Mouse (Mus musculus): ENCODE results near the gene Nhsl1. TPM values are rescaled to one million over a fixed set of nuclear protein-coding genes. Genes with fewer than 3 reads are reported as not detected.

The Nhsl1 gene
- polyA plus RNA-seq, 1 experiment from 2014 or later, result 0.78 TPM

- no peaks in the 10 kb centered on the region for H3K4me1 ChIP-seq (ENCODE audit: control insufficient read depth, low read depth, low read length)
- ATAC-seq (ENCODE audit: low read depth), result no peak
- H3K27me3 ChIP-seq (ENCODE audit: control insufficient read depth, insufficient read depth, low read depth, low read length), result no peaks in the 10 kb centered on the region
- no peaks in the 10 kb centered on the region for H3K36me3 ChIP-seq (ENCODE audit: control insufficient read depth, insufficient read depth)
- no peak overlapping the region for H3K9ac ChIP-seq (ENCODE audit: low read depth, low read length)
- H3K4me3 ChIP-seq (ENCODE audit: low read depth, low read length), result no peak overlapping the region
- H3K4me2 ChIP-seq (ENCODE audit: low read depth, low read length), result no peak overlapping the region
- H3K9me3 ChIP-seq (replicated peaks; ENCODE audit: control insufficient read depth, low read length), result no peaks in the 10 kb centered on the region
- 27% methylated on average over 2 of the region's 2 CpGs for WGBS (ENCODE audit: insufficient replicate concordance)
- H3K27ac ChIP-seq (ENCODE audit: low read length), result no peak overlapping the region
Observed at GRCm38 (mm10) chr10:18384766-18385165, 66.0 kb downstream of the Nhsl1 start.

GRCm38 (mm10) chr10:18386224-18386623 is 67.4 kb downstream of the Nhsl1 start:
- no peak for ATAC-seq (ENCODE audit: low read depth)
- H3K4me2 ChIP-seq (ENCODE audit: low read depth, low read length), result no peak overlapping the region
- H3K4me1 ChIP-seq (ENCODE audit: control insufficient read depth, low read depth, low read length), result no peaks in the 10 kb centered on the region
- H3K4me3 ChIP-seq (ENCODE audit: low read depth, low read length), result no peak overlapping the region
- no peaks in the 10 kb centered on the region for H3K36me3 ChIP-seq (ENCODE audit: control insufficient read depth, insufficient read depth)
- H3K27me3 ChIP-seq (ENCODE audit: control insufficient read depth, insufficient read depth, low read depth, low read length), result no peaks in the 10 kb centered on the region
- 50% methylated on average over 7 of the region's 7 CpGs for WGBS (ENCODE audit: insufficient replicate concordance)
- no peak overlapping the region for H3K27ac ChIP-seq (ENCODE audit: low read length)
- no peak overlapping the region for H3K9ac ChIP-seq (ENCODE audit: low read depth, low read length)
- no peaks in the 10 kb centered on the region for H3K9me3 ChIP-seq (replicated peaks; ENCODE audit: control insufficient read depth, low read length)

GRCm38 (mm10) chr10:18388784-18389575 is 70.2 kb downstream of the Nhsl1 start:
- 0 out of 2 replicates have a peak, but pooled peaks have one; percentile 37 for ATAC-seq (ENCODE audit: low read depth)
- Histone ChIP-seq H3K9me3 (replicated peaks; ENCODE audit: control insufficient read depth, low read length) (no peaks in the 10 kb centered on the region), H3K27ac (ENCODE audit: low read length) (no peak overlapping the region), H3K9ac (ENCODE audit: low read depth, low read length) (no peak overlapping the region), H3K4me3 (ENCODE audit: low read depth, low read length) (no peak overlapping the region), H3K36me3 (ENCODE audit: control insufficient read depth, insufficient read depth) (no peaks in the 10 kb centered on the region), H3K27me3 (ENCODE audit: control insufficient read depth, insufficient read depth, low read depth, low read length) (no peaks in the 10 kb centered on the region), H3K4me2 (ENCODE audit: low read depth, low read length) (no peak overlapping the region), H3K4me1 (ENCODE audit: control insufficient read depth, low read depth, low read length) (no peaks in the 10 kb centered on the region)
- WGBS (ENCODE audit: insufficient replicate concordance), result 36% methylated on average over 10 of the region's 10 CpGs

GRCm38 (mm10) chr10:18390004-18390403 is 71.2 kb downstream of the Nhsl1 start:
- H3K27ac ChIP-seq (ENCODE audit: low read length), result no peak overlapping the region
- no peaks in the 10 kb centered on the region for H3K4me1 ChIP-seq (ENCODE audit: control insufficient read depth, low read depth, low read length)
- no peaks in the 10 kb centered on the region for H3K9me3 ChIP-seq (replicated peaks; ENCODE audit: control insufficient read depth, low read length)
- no peak overlapping the region for H3K9ac ChIP-seq (ENCODE audit: low read depth, low read length)
- no peak overlapping the region for H3K4me3 ChIP-seq (ENCODE audit: low read depth, low read length)
- no peaks in the 10 kb centered on the region for H3K27me3 ChIP-seq (ENCODE audit: control insufficient read depth, insufficient read depth, low read depth, low read length)
- no peak for ATAC-seq (ENCODE audit: low read depth)
- WGBS (ENCODE audit: insufficient replicate concordance), result 79% methylated on average over 15 of the region's 15 CpGs
- no peaks in the 10 kb centered on the region for H3K36me3 ChIP-seq (ENCODE audit: control insufficient read depth, insufficient read depth)
- no peak overlapping the region for H3K4me2 ChIP-seq (ENCODE audit: low read depth, low read length)

- H3K27ac ChIP-seq (ENCODE audit: low read length), result no peak overlapping the region
- H3K4me1 ChIP-seq (ENCODE audit: control insufficient read depth, low read depth, low read length), result no peaks in the 10 kb centered on the region
- no peaks in the 10 kb centered on the region for H3K9me3 ChIP-seq (replicated peaks; ENCODE audit: control insufficient read depth, low read length)
- no peaks in the 10 kb centered on the region for H3K36me3 ChIP-seq (ENCODE audit: control insufficient read depth, insufficient read depth)
- no peaks in the 10 kb centered on the region for H3K27me3 ChIP-seq (ENCODE audit: control insufficient read depth, insufficient read depth, low read depth, low read length)
- no peak for ATAC-seq (ENCODE audit: low read depth)
- WGBS (ENCODE audit: insufficient replicate concordance), result 31% methylated on average over 5 of the region's 5 CpGs
- H3K9ac ChIP-seq (ENCODE audit: low read depth, low read length), result no peak overlapping the region
- no peak overlapping the region for H3K4me3 ChIP-seq (ENCODE audit: low read depth, low read length)
- H3K4me2 ChIP-seq (ENCODE audit: low read depth, low read length), result no peak overlapping the region
Observed at GRCm38 (mm10) chr10:18391608-18392007, 72.8 kb downstream of the Nhsl1 start.

GRCm38 (mm10) chr10:18392268-18392667 is 73.5 kb downstream of the Nhsl1 start:
- no peak for ATAC-seq (ENCODE audit: low read depth)
- H3K27ac ChIP-seq (ENCODE audit: low read length), result no peak overlapping the region
- 44% methylated on average over 6 of the region's 6 CpGs for WGBS (ENCODE audit: insufficient replicate concordance)
- no peak overlapping the region for H3K4me2 ChIP-seq (ENCODE audit: low read depth, low read length)
- no peaks in the 10 kb centered on the region for H3K9me3 ChIP-seq (replicated peaks; ENCODE audit: control insufficient read depth, low read length)
- H3K4me3 ChIP-seq (ENCODE audit: low read depth, low read length), result no peak overlapping the region
- H3K4me1 ChIP-seq (ENCODE audit: control insufficient read depth, low read depth, low read length), result no peaks in the 10 kb centered on the region
- H3K9ac ChIP-seq (ENCODE audit: low read depth, low read length), result no peak overlapping the region
- no peaks in the 10 kb centered on the region for H3K36me3 ChIP-seq (ENCODE audit: control insufficient read depth, insufficient read depth)
- H3K27me3 ChIP-seq (ENCODE audit: control insufficient read depth, insufficient read depth, low read depth, low read length), result no peaks in the 10 kb centered on the region

- Histone ChIP-seq H3K27me3 (ENCODE audit: control insufficient read depth, insufficient read depth, low read depth, low read length) (no peaks in the 10 kb centered on the region), H3K9me3 (replicated peaks; ENCODE audit: control insufficient read depth, low read length) (no peaks in the 10 kb centered on the region), H3K36me3 (ENCODE audit: control insufficient read depth, insufficient read depth) (no peaks in the 10 kb centered on the region), H3K4me2 (ENCODE audit: low read depth, low read length) (no peak overlapping the region), H3K4me1 (ENCODE audit: control insufficient read depth, low read depth, low read length) (no peaks in the 10 kb centered on the region), H3K27ac (ENCODE audit: low read length) (no peak overlapping the region), H3K9ac (ENCODE audit: low read depth, low read length) (no peak overlapping the region), H3K4me3 (ENCODE audit: low read depth, low read length) (no peak overlapping the region)
- 33% methylated on average over 3 of the region's 3 CpGs for WGBS (ENCODE audit: insufficient replicate concordance)
- ATAC-seq (ENCODE audit: low read depth), result no peak
Observed at GRCm38 (mm10) chr10:18393740-18394139, 75.0 kb downstream of the Nhsl1 start.

GRCm38 (mm10) chr10:18394270-18394669 is 75.5 kb downstream of the Nhsl1 start:
- H3K27me3 ChIP-seq (ENCODE audit: control insufficient read depth, insufficient read depth, low read depth, low read length), result no peaks in the 10 kb centered on the region
- 56% methylated on average over 7 of the region's 7 CpGs for WGBS (ENCODE audit: insufficient replicate concordance)
- no peak overlapping the region for H3K27ac ChIP-seq (ENCODE audit: low read length)
- H3K9me3 ChIP-seq (replicated peaks; ENCODE audit: control insufficient read depth, low read length), result no peaks in the 10 kb centered on the region
- no peaks in the 10 kb centered on the region for H3K36me3 ChIP-seq (ENCODE audit: control insufficient read depth, insufficient read depth)
- H3K9ac ChIP-seq (ENCODE audit: low read depth, low read length), result no peak overlapping the region
- no peak overlapping the region for H3K4me3 ChIP-seq (ENCODE audit: low read depth, low read length)
- ATAC-seq (ENCODE audit: low read depth), result no peak
- no peak overlapping the region for H3K4me2 ChIP-seq (ENCODE audit: low read depth, low read length)
- no peaks in the 10 kb centered on the region for H3K4me1 ChIP-seq (ENCODE audit: control insufficient read depth, low read depth, low read length)

GRCm38 (mm10) chr10:18400089-18400644 is 81.4 kb downstream of the Nhsl1 start:
- H3K4me2 ChIP-seq (ENCODE audit: low read depth, low read length), result no peak overlapping the region
- H3K4me1 ChIP-seq (ENCODE audit: control insufficient read depth, low read depth, low read length), result no peaks in the 10 kb centered on the region
- no peak overlapping the region for H3K27ac ChIP-seq (ENCODE audit: low read length)
- H3K9me3 ChIP-seq (replicated peaks; ENCODE audit: control insufficient read depth, low read length), result no peaks in the 10 kb centered on the region
- no peak overlapping the region for H3K4me3 ChIP-seq (ENCODE audit: low read depth, low read length)
- no peak overlapping the region for H3K9ac ChIP-seq (ENCODE audit: low read depth, low read length)
- 47% methylated on average over 7 of the region's 7 CpGs for WGBS (ENCODE audit: insufficient replicate concordance)
- ATAC-seq (ENCODE audit: low read depth), result no peak
- H3K36me3 ChIP-seq (ENCODE audit: control insufficient read depth, insufficient read depth), result no peaks in the 10 kb centered on the region
- H3K27me3 ChIP-seq (ENCODE audit: control insufficient read depth, insufficient read depth, low read depth, low read length), result no peaks in the 10 kb centered on the region

Measured in liver, embryonic 16.5 days (tissue).